Mouse (Mus musculus) midbrain, embryonic 16.5 days (tissue): ENCODE results near the gene Taf4. TPM values are rescaled to one million over a fixed set of nuclear protein-coding genes. Genes with fewer than 3 reads are reported as not detected.

Experiments
- ATAC-seq: fragments of 200-750 bp; cut with Nextera tagmentation; 2 replicates; pipeline ENCODE4 v1.8.0; 2017; ENCODE audit warnings: moderate TSS enrichment
- H3K27ac ChIP-seq: fragments of 300-500 bp; sonication (generic); 2 replicates; pipeline ENCODE4 v1.5.1; 2014; ENCODE audit warnings: mild to moderate bottlenecking, low read length, mixed read lengths
- H3K27me3 ChIP-seq: fragments of 300-500 bp; sonication (generic); 2 replicates; pipeline ENCODE4 v1.6.1; 2014; ENCODE audit warnings: low read depth, low read length, mixed read lengths; ENCODE audit not compliant: control insufficient read depth, insufficient read depth
- H3K36me3 ChIP-seq: fragments of 300-500 bp; sonication (generic); 2 replicates; pipeline ENCODE4 v1.6.1; 2014; ENCODE audit warnings: mild to moderate bottlenecking, low read length, moderate library complexity, mixed read lengths; ENCODE audit not compliant: control insufficient read depth, insufficient read depth
- H3K4me1 ChIP-seq: fragments of 300-500 bp; sonication (generic); 2 replicates; pipeline ENCODE4 v1.6.1; 2014; ENCODE audit warnings: mild to moderate bottlenecking, low read length, mixed read lengths; ENCODE audit not compliant: control insufficient read depth, insufficient read depth
- H3K4me2 ChIP-seq: fragments of 300-500 bp; sonication (generic); 2 replicates; pipeline ENCODE4 v1.6.1; 2014; ENCODE audit warnings: mild to moderate bottlenecking, low read length, mixed read lengths
- H3K4me3 ChIP-seq: fragments of 300-500 bp; sonication (generic); 2 replicates; pipeline ENCODE4 v1.5.1; 2014; ENCODE audit warnings: low read depth, mild to moderate bottlenecking, low read length, moderate library complexity, mixed read lengths
- H3K9ac ChIP-seq: fragments of 300-500 bp; sonication (generic); 2 replicates; pipeline ENCODE4 v1.6.1; 2014; ENCODE audit warnings: low read depth, low read length, mixed read lengths
- H3K9me3 ChIP-seq: fragments of 300-500 bp; sonication (generic); replicated peaks from 2 replicates; pipeline ENCODE4 v1.6.1; 2014; ENCODE audit warnings: mild to moderate bottlenecking, low read length, mixed read lengths; ENCODE audit not compliant: control insufficient read depth, poor library complexity, severe bottlenecking
- WGBS: fragments of 180-500 bp; shearing (Covaris S2); extraction: QIAGEN DNeasy Blood & Tissue Kit; methylation state at CpG from one replicate; pipeline ENCODE4 v1.1.7; 2014; 5-methylcytosine and 5-hydroxymethylcytosine counted together
- polyA plus RNA-seq: library from polyadenylated mRNA; unstranded; fragments of >200 nt; fragmentation: Nextera tagmentation; extraction: Ambion mirVana; gene quantifications from 2 replicates; pipeline ENCODE4 v1.2.1, GENCODE M21; 2015

Gene Taf4
- polyA plus RNA-seq, 1 experiment from 2014 or later = 3.1 TPM

GRCm38 (mm10) chr2:179934165-179934564 is 42.3 kb downstream of the Taf4 start:
- H3K4me1 ChIP-seq = no peaks in the 10 kb centered on the region
- no peak overlapping the region for H3K27ac ChIP-seq
- no peak for ATAC-seq
- no peak overlapping the region for H3K4me2 ChIP-seq
- H3K9me3 ChIP-seq = no peaks in the 10 kb centered on the region
- peaks cover 17% of the 10 kb centered on the region for H3K36me3 ChIP-seq
- 86% methylated on average over 3 of the region's 3 CpGs for WGBS
- H3K4me3 ChIP-seq = no peak overlapping the region
- no peaks in the 10 kb centered on the region for H3K27me3 ChIP-seq
- no peak overlapping the region for H3K9ac ChIP-seq

- no peak overlapping the region for H3K4me3 ChIP-seq
These were observed 44.7 kb downstream of the Taf4 start for GRCm38 (mm10) chr2:179931741-179932140.

GRCm38 (mm10) chr2:179929166-179929565 is 47.3 kb downstream of the Taf4 start:
- ATAC-seq = no peak
- no peak overlapping the region for H3K4me2 ChIP-seq
- H3K9ac ChIP-seq = no peak overlapping the region
- no peak overlapping the region for H3K27ac ChIP-seq
- no peaks in the 10 kb centered on the region for H3K27me3 ChIP-seq
- H3K4me1 ChIP-seq = no peaks in the 10 kb centered on the region
- 96% methylated on average over 13 of the region's 13 CpGs for WGBS
- no peak overlapping the region for H3K4me3 ChIP-seq
- peaks cover 21% of the 10 kb centered on the region for H3K36me3 ChIP-seq
- H3K9me3 ChIP-seq = no peaks in the 10 kb centered on the region

More at GRCm38 (mm10) chr2:179931741-179932140, 44.7 kb downstream of the Taf4 start:
- Histone ChIP-seq H3K27ac (no peak overlapping the region), H3K36me3 (peaks cover 19% of the 10 kb centered on the region), H3K4me1 (no peaks in the 10 kb centered on the region), H3K4me2 (no peak overlapping the region), H3K9me3 (no peaks in the 10 kb centered on the region), H3K27me3 (no peaks in the 10 kb centered on the region), H3K9ac (no peak overlapping the region)
- no peak for ATAC-seq
- 92% methylated on average over 16 of the region's 16 CpGs for WGBS

GRCm38 (mm10) chr2:179924038-179924437 is 52.4 kb downstream of the Taf4 start:
- Histone ChIP-seq H3K9ac (no peak overlapping the region), H3K4me2 (no peak overlapping the region), H3K27me3 (no peaks in the 10 kb centered on the region), H3K4me1 (no peaks in the 10 kb centered on the region), H3K4me3 (no peak overlapping the region), H3K9me3 (no peaks in the 10 kb centered on the region), H3K36me3 (peaks cover 28% of the 10 kb centered on the region), H3K27ac (no peak overlapping the region)
- ATAC-seq = no peak
- 98% methylated on average over 6 of the region's 6 CpGs for WGBS

- no peak overlapping the region for H3K4me2 ChIP-seq
- H3K27ac ChIP-seq = no peak overlapping the region
- no peaks in the 10 kb centered on the region for H3K4me1 ChIP-seq
- no peak overlapping the region for H3K9ac ChIP-seq
- WGBS = 92% methylated on average over 8 of the region's 8 CpGs
- no peak overlapping the region for H3K4me3 ChIP-seq
- H3K36me3 ChIP-seq = peaks cover 26% of the 10 kb centered on the region
- no peaks in the 10 kb centered on the region for H3K27me3 ChIP-seq
- H3K9me3 ChIP-seq = no peaks in the 10 kb centered on the region
- ATAC-seq = no peak
These were observed 55.3 kb downstream of the Taf4 start for GRCm38 (mm10) chr2:179921021-179921653.

- Histone ChIP-seq H3K27ac (no peak overlapping the region), H3K4me2 (no peak overlapping the region), H3K27me3 (no peaks in the 10 kb centered on the region), H3K9ac (no peak overlapping the region), H3K4me1 (no peaks in the 10 kb centered on the region), H3K36me3 (peaks cover 26% of the 10 kb centered on the region), H3K9me3 (no peaks in the 10 kb centered on the region), H3K4me3 (no peak overlapping the region)
- ATAC-seq = no peak
- 88% methylated on average over 4 of the region's 4 CpGs for WGBS
These were observed 56.4 kb downstream of the Taf4 start for GRCm38 (mm10) chr2:179920042-179920441.

- ATAC-seq = peak; percentile 78
- Histone ChIP-seq H3K36me3 (peaks cover 12% of the 10 kb centered on the region), H3K27me3 (no peaks in the 10 kb centered on the region), H3K4me2 (no peak overlapping the region), H3K9ac (no peak overlapping the region), H3K27ac (no peak overlapping the region), H3K4me1 (no peaks in the 10 kb centered on the region), H3K4me3 (no peak overlapping the region), H3K9me3 (no peaks in the 10 kb centered on the region)
- 27% methylated on average over 5 of the region's 5 CpGs for WGBS
These were observed 59.4 kb downstream of the Taf4 start for GRCm38 (mm10) chr2:179916877-179917673.

- peaks cover 8% of the 10 kb centered on the region for H3K36me3 ChIP-seq
These were observed 62.2 kb downstream of the Taf4 start for GRCm38 (mm10) chr2:179914246-179914645.

GRCm38 (mm10) chr2:179913349-179913748 is 63.1 kb downstream of the Taf4 start:
- H3K36me3 ChIP-seq = peaks cover 8% of the 10 kb centered on the region
- 56% methylated on average over 15 of the region's 15 CpGs for WGBS

More at GRCm38 (mm10) chr2:179914246-179914645, 62.2 kb downstream of the Taf4 start:
- Histone ChIP-seq H3K4me1 (no peaks in the 10 kb centered on the region), H3K27ac (no peak overlapping the region), H3K9me3 (no peaks in the 10 kb centered on the region), H3K4me2 (no peak overlapping the region), H3K9ac (no peak overlapping the region), H3K27me3 (no peaks in the 10 kb centered on the region), H3K4me3 (no peak overlapping the region)
- 82% methylated on average over 2 of the region's 2 CpGs for WGBS
- no peak for ATAC-seq

More at GRCm38 (mm10) chr2:179913349-179913748, 63.1 kb downstream of the Taf4 start:
- no peak overlapping the region for H3K4me2 ChIP-seq
- no peak overlapping the region for H3K4me3 ChIP-seq
- H3K27me3 ChIP-seq = no peaks in the 10 kb centered on the region
- H3K27ac ChIP-seq = no peak overlapping the region
- no peak overlapping the region for H3K9ac ChIP-seq
- no peaks in the 10 kb centered on the region for H3K4me1 ChIP-seq
- H3K9me3 ChIP-seq = no peaks in the 10 kb centered on the region
- no peak for ATAC-seq
